Mouse (Mus musculus) inflammation-experienced regulatory T-cells, adult 16 weeks (primary cell): ENCODE results near the gene Klhl3. TPM values are rescaled to one million over a fixed set of nuclear protein-coding genes. Genes with fewer than 3 reads are reported as not detected.

ENCODE experiments used
- polyA plus RNA-seq: library from polyadenylated mRNA; unstranded; fragments of 100-300 nt; shearing (Covaris generic); gene quantifications from one replicate; pipeline ENCODE4 v1.2.1, GENCODE M21; 2017

Klhl3 gene
- 2.7 TPM for polyA plus RNA-seq

DNA sequence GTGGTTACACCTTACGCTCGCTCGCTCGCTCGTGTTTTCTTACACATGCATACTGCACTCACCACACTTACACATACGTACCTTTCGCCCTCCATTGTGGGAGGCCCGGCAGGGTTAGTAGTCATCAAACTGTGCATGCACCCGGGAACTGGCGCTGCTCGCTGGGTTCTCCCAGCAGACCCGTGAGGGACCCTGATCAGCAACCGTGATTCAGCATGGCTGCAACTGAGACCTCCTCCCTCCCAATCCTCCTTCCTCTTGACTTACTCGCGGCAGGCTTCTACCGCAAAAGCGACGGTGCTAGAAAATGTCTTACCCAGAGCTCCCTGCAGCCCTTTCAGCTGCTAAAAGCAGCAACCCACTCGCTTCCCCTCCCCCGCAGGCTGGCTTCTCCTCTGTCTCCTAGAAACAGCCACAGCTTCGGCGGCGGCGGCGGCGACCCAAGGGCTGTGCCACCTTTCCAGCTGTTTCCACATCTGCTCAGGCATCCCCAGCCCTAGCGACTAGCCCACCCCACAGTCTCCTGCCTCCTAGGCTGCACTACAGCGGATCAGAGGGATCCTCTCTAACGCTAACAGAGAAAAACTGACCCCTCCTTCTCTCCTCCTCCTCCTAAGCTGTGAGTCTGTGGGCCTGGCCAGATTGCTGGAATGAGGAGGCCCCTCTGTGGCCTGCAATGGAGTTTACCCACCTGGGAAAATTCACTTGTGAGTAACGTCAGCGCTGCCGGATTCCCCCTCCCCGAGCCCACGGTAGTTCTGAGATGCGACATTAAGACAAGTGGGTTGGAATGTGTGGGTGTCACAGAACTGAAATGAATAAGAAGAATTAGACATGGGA lies at the start of gene Klhl3:
TSS of gene Klhl3 (minus strand) at position 532 of the 840 bp plus-strand sequence.

DNA sequence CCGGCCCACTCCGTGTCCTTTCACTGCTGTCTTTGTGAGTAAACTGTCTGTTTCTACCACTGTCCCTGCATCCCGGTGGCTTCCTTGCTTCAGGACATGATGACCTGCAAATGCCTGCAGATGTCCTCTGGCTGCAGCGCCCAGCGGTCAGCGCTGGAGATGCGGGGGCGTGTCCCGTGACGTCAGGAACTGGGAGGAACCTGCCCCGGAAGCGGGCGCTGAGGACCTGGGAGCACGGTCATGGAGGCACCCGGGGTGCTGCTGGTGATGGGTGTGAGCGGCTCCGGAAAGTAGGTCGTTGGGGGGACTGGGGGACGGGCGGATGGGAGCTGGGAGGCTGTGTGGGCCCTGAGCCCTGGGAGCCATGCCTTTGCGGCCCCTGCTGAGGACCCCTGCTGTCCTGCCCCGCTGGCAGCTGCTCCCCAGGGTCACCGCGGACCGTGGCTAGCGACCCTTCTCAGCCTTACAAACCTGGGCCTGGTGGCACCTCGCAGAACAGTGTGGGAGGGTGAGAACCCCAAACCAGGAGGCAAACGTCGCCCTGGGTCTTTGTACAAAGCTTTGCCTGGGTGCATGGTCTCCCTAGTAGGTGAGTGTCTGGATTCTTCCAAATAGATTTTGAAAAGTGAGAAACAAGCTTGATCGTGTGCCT lies 44.2 kb upstream of the Klhl3 start, which contains the start of gene Idnk:
TSS of gene Idnk (plus strand) at position 203 of the 652 bp plus-strand sequence.

DNA sequence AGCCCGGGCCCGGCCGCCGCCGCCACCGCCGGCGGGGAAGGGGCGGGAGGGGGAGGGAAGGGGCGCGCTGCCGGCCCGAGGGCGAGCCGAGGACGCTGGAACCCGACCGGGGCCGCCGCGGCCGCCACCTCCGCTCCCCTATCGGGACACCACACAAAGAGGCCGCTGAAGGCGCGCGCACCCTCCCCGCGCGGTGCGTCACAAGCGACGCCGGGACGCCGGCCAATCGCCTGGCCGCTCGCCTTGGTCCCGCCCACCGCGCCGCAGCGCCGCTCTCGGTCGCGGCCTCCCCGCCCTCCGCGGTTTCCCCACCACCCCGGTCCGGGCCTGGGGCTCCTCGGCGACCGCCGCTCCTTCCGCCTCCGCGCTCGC lies 15.0 kb upstream of the Klhl3 start, which contains the start of gene Hnrnpa0:
TSS of gene Hnrnpa0 (minus strand) at position 161 of the 372 bp plus-strand sequence.

Other genes starting within 250 kb of the Klhl3 start
- not detected for gene Spock1, start 205.3 kb downstream of the Klhl3 start, polyA plus RNA-seq
- 6.3 TPM for gene Hnrnpa0, start 15.0 kb upstream of the Klhl3 start, polyA plus RNA-seq
- gene Idnk, start 44.1 kb upstream of the Klhl3 start, polyA plus RNA-seq, result 217 TPM
- 13.6 TPM for gene Ubqln1, start 102.1 kb upstream of the Klhl3 start, polyA plus RNA-seq
- 1.4 TPM for gene Gkap1, start 162.1 kb upstream of the Klhl3 start, polyA plus RNA-seq
- gene Kif27, start 245.5 kb upstream of the Klhl3 start, polyA plus RNA-seq, result not detected